Mouse (Mus musculus) embryonic facial prominence, embryonic 13.5 days (tissue): Measurements from ENCODE around the gene Bad. TPM values are rescaled to one million over a fixed set of nuclear protein-coding genes. Genes with fewer than 3 reads are reported as not detected.

Experiments
- ATAC-seq: fragments of 200-750 bp; cut with Nextera tagmentation; 2 replicates; pipeline ENCODE4 v1.8.0; 2017; ENCODE audit warnings: low read depth; ENCODE audit not compliant: insufficient number of reproducible peaks, insufficient read depth, low FRiP score, low TSS enrichment
- H3K27ac ChIP-seq: fragments of 300-500 bp; sonication (generic); 2 replicates; pipeline ENCODE4 v1.5.1; 2015; ENCODE audit warnings: moderate library complexity, mild to moderate bottlenecking, inconsistent platforms
- H3K27me3 ChIP-seq: fragments of 300-500 bp; sonication (generic); 2 replicates; pipeline ENCODE4 v1.6.1; 2015; ENCODE audit warnings: mild to moderate bottlenecking, inconsistent platforms
- H3K36me3 ChIP-seq: fragments of 300-500 bp; sonication (generic); 2 replicates; pipeline ENCODE4 v1.6.1; 2015; ENCODE audit warnings: mild to moderate bottlenecking, inconsistent platforms
- H3K4me1 ChIP-seq: fragments of 300-500 bp; sonication (generic); 2 replicates; pipeline ENCODE4 v1.6.1; 2015; ENCODE audit warnings: inconsistent platforms
- H3K4me2 ChIP-seq: fragments of 300-500 bp; sonication (generic); 2 replicates; pipeline ENCODE4 v1.6.1; 2015; ENCODE audit warnings: moderate library complexity, mild to moderate bottlenecking, inconsistent platforms
- H3K4me3 ChIP-seq: fragments of 300-500 bp; sonication (generic); 2 replicates; pipeline ENCODE4 v1.5.1; 2015; ENCODE audit warnings: mild to moderate bottlenecking, inconsistent platforms
- H3K9ac ChIP-seq: fragments of 300-500 bp; sonication (generic); 2 replicates; pipeline ENCODE4 v1.6.1; 2015; ENCODE audit warnings: mild to moderate bottlenecking, inconsistent platforms
- H3K9me3 ChIP-seq: fragments of 300-500 bp; sonication (generic); 2 replicates; pipeline ENCODE4 v1.6.1; 2016; ENCODE audit warnings: inconsistent platforms
- WGBS: fragments of 180-500 bp; shearing (Covaris S2); methylation state at CpG from one replicate; pipeline ENCODE4 v1.1.7; 2015; ENCODE audit warnings: mixed read lengths; 5-methylcytosine and 5-hydroxymethylcytosine counted together
- polyA plus RNA-seq: library from polyadenylated mRNA; unstranded; fragments of >200 nt; fragmentation: Nextera tagmentation; extraction: Ambion mirVana; gene quantifications from 2 replicates; pipeline ENCODE4 v1.2.1, GENCODE M21; 2015

The Bad gene
- polyA plus RNA-seq, 1 experiment from 2014 or later, result 80.0 TPM

- 2% methylated on average over 37 of the region's 37 CpGs for WGBS
- peak within 1 kb of the TSS; percentile 68; the same call in 1 of the 2 replicates for H3K27ac ChIP-seq
- peaks cover 44% of the 10 kb centered on the region for H3K4me1 ChIP-seq
Observed at GRCm38 (mm10) chr19:6992011-6992858, 50.6 kb downstream of the Bad start, which contains the start of gene Dnajc4. Dnajc4 (minus strand) TSS chr19:6992572.

GRCm38 (mm10) chr19:6993011-6993770 is 51.5 kb downstream of the Bad start:
- H3K36me3 ChIP-seq, result peaks cover 5% of the 10 kb centered on the region; the same call in 1 of the 2 replicates
- WGBS, result 63% methylated on average over 14 of the region's 14 CpGs
- peak overlapping the region; percentile 91 for H3K4me2 ChIP-seq
- H3K9me3 ChIP-seq, result no peaks in the 10 kb centered on the region
- peak overlapping the region; percentile 39; the same call in 1 of the 2 replicates for H3K27ac ChIP-seq
- H3K27me3 ChIP-seq, result no peaks in the 10 kb centered on the region
- peaks cover 41% of the 10 kb centered on the region for H3K4me1 ChIP-seq
- no peak for ATAC-seq
- H3K9ac ChIP-seq, result peak overlapping the region; percentile 69
- peak overlapping the region; percentile 58 for H3K4me3 ChIP-seq

More at GRCm38 (mm10) chr19:6992011-6992858, 50.6 kb downstream of the Bad start, which contains the start of gene Dnajc4:
- H3K4me3 ChIP-seq, result peak within 1 kb of the TSS; percentile 58
- H3K4me2 ChIP-seq, result peak within 1 kb of the TSS; percentile 91
- peak within 1 kb of the TSS; percentile 77 for H3K9ac ChIP-seq
- no peaks in the 10 kb centered on the region for H3K36me3 ChIP-seq
- H3K27me3 ChIP-seq, result no peaks in the 10 kb centered on the region
- no peaks in the 10 kb centered on the region for H3K9me3 ChIP-seq
- peak; percentile 90 for ATAC-seq

DNA sequence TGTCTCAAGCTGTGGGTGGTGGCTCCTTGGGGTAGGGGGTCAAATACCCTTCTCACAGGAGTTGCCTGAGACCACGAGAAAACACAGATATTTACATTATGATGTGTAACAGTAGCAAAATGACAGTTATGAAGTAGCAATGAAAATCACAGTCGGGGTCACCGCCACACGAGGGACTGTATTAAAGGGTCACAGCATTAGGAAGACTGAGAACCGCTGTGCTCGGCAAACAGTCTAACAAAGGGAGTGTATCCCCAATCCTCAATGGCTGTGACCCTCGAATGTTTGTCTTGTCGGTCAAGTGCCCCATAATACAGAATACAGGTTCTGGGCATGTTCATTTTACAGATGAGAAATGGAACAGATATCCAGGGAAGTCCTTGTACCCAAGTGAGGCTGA is 52.3 kb downstream of the Bad start:
- H3K27ac ChIP-seq, result no peak overlapping the region
- peaks cover 39% of the 10 kb centered on the region for H3K4me1 ChIP-seq
- H3K4me3 ChIP-seq, result peak overlapping the region; percentile 58; the same call in 1 of the 2 replicates
- no peaks in the 10 kb centered on the region for H3K9me3 ChIP-seq
- H3K36me3 ChIP-seq, result peaks cover 13% of the 10 kb centered on the region
- ATAC-seq, result no peak
- no peak overlapping the region for H3K4me2 ChIP-seq
- H3K27me3 ChIP-seq, result no peaks in the 10 kb centered on the region
- whole genome bisulfite sequencing, result 85% methylated on average over 8 of the region's 8 CpGs
- H3K9ac ChIP-seq, result no peak overlapping the region

DNA sequence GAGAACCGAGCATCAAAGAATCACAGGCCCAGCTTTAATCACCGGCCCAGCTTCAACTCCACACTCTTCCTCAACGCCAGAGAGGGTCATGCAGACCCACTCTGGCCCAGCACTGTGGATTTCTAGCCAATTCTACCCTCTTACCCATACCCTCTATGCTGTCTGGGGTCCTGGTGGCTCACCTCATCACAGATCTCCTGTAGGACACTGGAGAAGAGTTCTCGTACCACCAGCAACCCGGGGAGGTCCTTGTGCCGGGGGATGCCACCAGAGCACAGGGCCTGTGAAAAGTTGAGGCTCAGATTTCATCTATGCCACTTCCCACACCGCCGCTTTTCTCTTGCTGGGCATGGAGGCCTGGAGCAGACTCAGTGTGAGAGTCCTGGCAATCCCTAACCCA is 52.8 kb downstream of the Bad start:
- Histone ChIP-seq H3K9ac (peak overlapping the region; percentile 83; the same call in 1 of the 2 replicates), H3K9me3 (no peaks in the 10 kb centered on the region), H3K27me3 (no peaks in the 10 kb centered on the region), H3K27ac (no peak overlapping the region), H3K4me1 (peaks cover 39% of the 10 kb centered on the region), H3K4me2 (peak overlapping the region; percentile 81), H3K4me3 (peak overlapping the region; percentile 66; the same call in 1 of the 2 replicates), H3K36me3 (peaks cover 18% of the 10 kb centered on the region)
- ATAC-seq, result no peak
- WGBS, result 83% methylated on average over 8 of the region's 8 CpGs

- 49% methylated on average over 21 of the region's 21 CpGs for WGBS
- H3K27me3 ChIP-seq, result no peaks in the 10 kb centered on the region
- peaks cover 27% of the 10 kb centered on the region for H3K36me3 ChIP-seq
- H3K4me3 ChIP-seq, result peak overlapping the region; percentile 66
- ATAC-seq, result no peak
- peak overlapping the region; percentile 81 for H3K4me2 ChIP-seq
- H3K9me3 ChIP-seq, result no peaks in the 10 kb centered on the region
- H3K4me1 ChIP-seq, result peaks cover 39% of the 10 kb centered on the region
- H3K9ac ChIP-seq, result peak overlapping the region; percentile 83
- peak overlapping the region; percentile 49; the same call in 1 of the 2 replicates for H3K27ac ChIP-seq
Observed at GRCm38 (mm10) chr19:6995255-6995991, 53.8 kb downstream of the Bad start.

DNA sequence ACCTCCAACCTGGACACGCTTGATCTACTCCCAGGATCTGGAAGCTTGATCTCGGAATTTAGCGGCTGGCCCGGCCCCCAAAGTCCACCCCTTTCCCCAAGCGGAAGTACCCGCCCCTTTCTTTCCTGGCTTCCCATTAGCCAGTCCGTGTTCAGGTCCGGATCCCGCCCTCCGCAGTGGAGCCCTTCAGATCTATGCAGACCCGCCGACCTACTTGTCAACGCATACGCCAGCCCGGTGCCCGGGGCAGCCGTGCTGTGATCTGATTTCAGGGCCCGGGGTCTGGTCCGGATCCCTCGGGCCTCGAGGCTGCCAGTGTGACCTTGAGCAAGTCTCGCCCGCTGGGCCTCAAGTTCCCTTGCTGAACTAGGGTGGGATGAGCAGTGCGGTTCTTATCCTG is 54.3 kb downstream of the Bad start, which contains the start of the genes Nudt22 and Trpt1:
TSS of gene Nudt22 (minus strand) at position 112 of the 400 bp plus-strand sequence.
TSS of gene Trpt1 (plus strand) at position 126 of the 400 bp plus-strand sequence.
- under 1% methylated on average over 23 of the region's 24 CpGs for WGBS
- H3K27ac ChIP-seq, result peak within 1 kb of the TSS; percentile 68
- H3K9me3 ChIP-seq, result no peaks in the 10 kb centered on the region
- peak within 1 kb of the TSS; percentile 81 for H3K4me2 ChIP-seq
- H3K4me3 ChIP-seq, result peak within 1 kb of the TSS; percentile 66
- H3K9ac ChIP-seq, result peak within 1 kb of the TSS; percentile 83
- peak; percentile 74 for ATAC-seq
- H3K36me3 ChIP-seq, result peaks cover 28% of the 10 kb centered on the region
- no peaks in the 10 kb centered on the region for H3K27me3 ChIP-seq
- H3K4me1 ChIP-seq, result peaks cover 39% of the 10 kb centered on the region

- no peak for ATAC-seq
- Histone ChIP-seq H3K4me3 (no peak overlapping the region), H3K27ac (no peak overlapping the region), H3K9me3 (no peaks in the 10 kb centered on the region), H3K36me3 (peaks cover 28% of the 10 kb centered on the region), H3K4me1 (peaks cover 32% of the 10 kb centered on the region), H3K9ac (no peak overlapping the region), H3K27me3 (no peaks in the 10 kb centered on the region), H3K4me2 (no peak overlapping the region)
- 80% methylated on average over 9 of the region's 9 CpGs for WGBS
Observed at GRCm38 (mm10) chr19:6997721-6998290, 56.1 kb downstream of the Bad start.

GRCm38 (mm10) chr19:6999360-7000063 is 57.9 kb downstream of the Bad start:
- WGBS, result 92% methylated on average over 19 of the region's 19 CpGs
- Histone ChIP-seq H3K4me1 (peaks cover 24% of the 10 kb centered on the region), H3K36me3 (peaks cover 28% of the 10 kb centered on the region), H3K27ac (no peak overlapping the region), H3K9ac (no peak overlapping the region), H3K4me3 (no peak overlapping the region), H3K27me3 (no peaks in the 10 kb centered on the region), H3K9me3 (no peaks in the 10 kb centered on the region), H3K4me2 (no peak overlapping the region)
- no peak for ATAC-seq
